Mouse (Mus musculus) c-Kit-positive CD71-negative TER-119-negative erythroid progenitor cells, embryonic 14.5 days (primary cell): ENCODE measurements at regions not wholly inside any gene's neighbourhood (a gene's known extent, or its start where the extent isn't known, plus 50 kb on each side); places are given as distances from the start of the nearest gene placed in this dataset.

Experiments
- DNase-seq: peaks from one replicate; pipeline ENCODE4 v3.0.0-alpha.2; 2013; ENCODE audit warnings: low read depth

DNA sequence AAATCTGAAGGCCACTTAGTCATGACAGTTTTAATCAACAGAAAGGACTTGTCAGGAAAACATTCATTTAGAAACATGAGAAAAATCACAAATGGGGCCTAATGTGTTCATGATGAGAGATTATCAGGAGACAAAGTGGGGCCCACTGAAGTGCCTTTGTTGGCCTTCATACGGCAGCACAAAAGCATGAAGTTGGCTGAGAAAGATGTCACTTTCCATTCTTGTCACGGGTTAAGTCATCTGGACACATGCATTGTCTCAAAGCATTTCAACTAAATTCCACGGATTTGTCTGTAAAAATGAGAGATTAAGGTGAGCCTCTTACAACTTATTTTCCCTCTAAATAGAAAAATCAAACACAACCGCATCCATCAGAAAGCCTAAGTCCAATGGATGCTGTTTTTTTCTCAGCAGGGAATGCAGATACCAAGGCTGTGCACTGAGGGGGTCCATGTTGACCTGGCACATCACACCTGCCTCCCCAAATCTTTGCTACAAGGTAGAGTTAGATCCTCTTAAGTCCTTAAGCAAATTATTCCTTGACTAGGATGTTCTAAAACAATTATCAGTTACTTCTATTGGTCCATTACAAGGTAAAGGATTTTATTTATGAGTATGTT is 1679.2 kb downstream of the 4930444P10Rik start:
- no peak for DNase-seq

DNA sequence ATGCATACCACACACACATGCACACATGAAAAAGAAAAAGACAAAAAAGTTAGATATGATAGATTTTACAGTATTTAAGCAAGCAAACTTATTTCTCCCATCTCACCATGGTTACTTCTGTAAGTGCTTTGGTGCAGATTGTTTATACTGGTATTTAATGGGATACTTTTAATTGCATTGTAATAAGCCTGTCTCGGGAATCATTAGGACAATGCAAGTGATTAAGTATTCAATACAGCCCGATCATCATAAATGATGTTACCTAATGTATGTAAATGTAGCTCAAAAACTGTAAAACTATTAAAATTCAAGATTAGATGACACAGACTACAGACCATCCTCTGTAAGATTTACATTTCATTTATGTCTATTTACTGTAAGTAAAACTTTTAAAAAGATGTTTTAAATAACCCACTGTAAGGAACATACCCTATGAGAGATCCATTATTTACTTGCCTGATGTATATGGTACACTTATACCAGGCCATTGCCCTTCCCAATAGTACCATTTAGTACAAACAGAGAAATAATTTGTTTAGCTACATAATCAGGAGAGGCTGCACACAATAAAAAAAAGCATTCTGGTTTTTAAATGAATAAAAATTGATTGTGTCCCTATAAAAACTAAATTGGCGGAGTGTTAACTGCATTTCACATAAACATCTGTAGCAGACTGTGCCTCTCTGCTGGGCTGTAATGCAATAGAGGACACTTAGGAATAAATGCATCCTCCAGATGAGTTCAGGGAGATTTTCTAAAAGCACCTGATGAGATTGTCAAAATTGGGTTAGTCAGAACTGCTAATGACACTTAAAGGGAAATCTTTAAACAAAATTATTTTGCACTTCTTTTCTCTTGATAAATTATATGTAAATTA is 1722.9 kb downstream of the 4930444P10Rik start:
- no peak for DNase-seq

DNA sequence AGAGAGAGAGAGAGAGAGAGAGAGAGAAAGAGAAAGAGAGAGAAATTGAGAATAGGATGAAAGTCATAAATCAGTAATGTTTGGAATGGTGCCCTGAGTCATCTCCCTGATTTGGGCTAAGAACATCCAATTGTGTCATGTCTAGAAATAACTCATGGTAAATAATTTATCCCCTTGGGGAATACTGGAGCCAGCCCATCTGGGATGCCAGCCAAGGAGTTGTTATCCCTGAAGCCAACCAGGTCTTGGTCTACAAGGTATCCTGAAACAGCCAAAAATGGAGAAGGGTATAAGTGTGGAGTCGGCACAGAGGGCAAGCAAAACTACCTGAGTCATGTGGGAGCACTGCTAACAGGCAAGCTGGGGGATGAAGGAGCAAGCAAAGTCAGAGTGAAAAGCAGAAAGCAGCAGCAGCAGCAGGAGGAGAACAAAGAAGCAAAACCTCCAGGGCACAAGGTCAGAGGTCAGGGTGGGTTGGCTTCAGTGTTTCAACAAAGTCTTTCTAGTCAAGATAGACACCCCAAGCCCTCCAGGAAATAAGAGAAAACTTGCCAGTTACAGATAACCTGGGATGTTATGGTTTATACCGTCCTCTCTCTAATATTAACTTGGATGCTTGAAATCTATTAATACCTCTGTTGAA is 1733.0 kb downstream of the 4930444P10Rik start:
- DNase-seq: no peak
